Mouse (Mus musculus) spleen, embryonic (tissue): ENCODE results near the gene Mcm8.

Experiments
- CTCF ChIA-PET: fragments of 350-600 bp; sonication (Branson Sonifier 250); formaldehyde crosslinking; loops from one replicate; lab custom pipeline; 2022; lab: Charles Lee

Gene Mcm8

DNA sequence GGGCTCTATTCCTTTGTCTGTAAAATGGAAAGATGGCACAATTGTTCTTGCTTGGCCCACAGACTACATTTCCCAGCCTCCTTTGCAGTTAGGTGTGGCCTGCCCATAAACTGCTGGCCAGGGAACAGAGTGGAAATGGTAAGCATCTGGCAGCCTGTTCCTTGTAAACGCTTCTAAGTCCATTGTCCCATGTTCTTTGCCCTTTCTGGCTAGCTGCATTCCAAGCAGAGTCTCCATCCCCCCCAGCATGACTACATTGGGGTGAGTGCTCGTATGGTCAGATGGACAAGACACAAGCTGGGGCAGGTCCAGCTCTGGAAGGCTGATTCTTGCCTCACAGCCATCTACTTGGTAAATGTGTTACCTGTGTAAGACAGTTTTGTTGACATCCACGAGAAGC is 55.7 kb downstream of the Mcm8 start:
- CTCF ChIA-PET: no interaction called here

DNA sequence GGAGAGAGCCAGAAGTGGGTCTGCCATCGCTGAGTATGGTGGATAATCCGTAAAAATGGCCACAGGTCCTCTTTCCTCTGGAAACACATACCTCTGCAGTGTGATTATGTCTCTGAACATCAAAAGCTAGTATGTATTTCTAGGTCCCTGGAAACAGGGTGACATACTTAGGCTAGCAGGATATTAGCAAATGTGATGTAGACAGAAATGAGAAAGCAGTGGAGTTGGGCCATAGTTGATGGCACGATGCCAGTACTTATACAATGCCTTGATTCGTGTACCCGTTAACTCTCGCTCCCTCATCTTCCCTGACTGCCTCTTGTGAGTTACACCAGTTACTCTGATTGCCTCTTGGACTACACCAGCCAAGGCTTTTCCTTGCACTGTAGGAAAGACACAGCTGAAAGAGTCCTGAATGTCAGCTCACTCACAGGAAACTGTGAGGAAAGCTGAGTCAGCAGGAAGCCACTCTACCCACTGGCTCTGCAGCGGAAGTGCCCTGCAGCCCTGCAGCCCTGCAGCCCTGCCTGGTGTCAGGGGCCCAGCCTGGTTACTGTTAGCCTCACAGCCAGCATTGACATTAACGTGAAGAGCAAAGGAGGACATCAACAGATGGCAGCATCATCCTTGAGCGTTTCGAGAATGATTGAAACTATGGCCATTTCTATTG is 57.9 kb downstream of the Mcm8 start:
- CTCF ChIA-PET: no interaction called here

DNA sequence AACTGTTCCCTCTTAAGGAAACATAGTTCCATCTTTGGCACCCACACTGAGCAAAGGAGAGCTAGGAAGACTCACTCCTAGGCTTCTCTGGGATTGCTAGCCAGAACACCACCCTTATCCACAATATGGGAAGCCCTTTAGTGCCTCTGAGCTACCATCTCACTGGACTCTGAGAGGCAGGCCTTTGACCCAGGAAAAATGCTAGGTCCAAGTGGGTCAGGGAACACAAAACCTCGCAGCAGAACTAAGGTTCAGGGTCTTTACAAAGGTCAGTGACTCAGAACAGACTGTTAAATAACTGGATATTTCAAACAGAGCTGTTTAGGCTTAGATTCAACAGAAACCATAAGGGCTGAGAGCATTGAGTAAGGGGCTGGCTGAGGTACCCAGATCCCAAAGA is 61.0 kb downstream of the Mcm8 start:
- CTCF ChIA-PET: no interaction called here

DNA sequence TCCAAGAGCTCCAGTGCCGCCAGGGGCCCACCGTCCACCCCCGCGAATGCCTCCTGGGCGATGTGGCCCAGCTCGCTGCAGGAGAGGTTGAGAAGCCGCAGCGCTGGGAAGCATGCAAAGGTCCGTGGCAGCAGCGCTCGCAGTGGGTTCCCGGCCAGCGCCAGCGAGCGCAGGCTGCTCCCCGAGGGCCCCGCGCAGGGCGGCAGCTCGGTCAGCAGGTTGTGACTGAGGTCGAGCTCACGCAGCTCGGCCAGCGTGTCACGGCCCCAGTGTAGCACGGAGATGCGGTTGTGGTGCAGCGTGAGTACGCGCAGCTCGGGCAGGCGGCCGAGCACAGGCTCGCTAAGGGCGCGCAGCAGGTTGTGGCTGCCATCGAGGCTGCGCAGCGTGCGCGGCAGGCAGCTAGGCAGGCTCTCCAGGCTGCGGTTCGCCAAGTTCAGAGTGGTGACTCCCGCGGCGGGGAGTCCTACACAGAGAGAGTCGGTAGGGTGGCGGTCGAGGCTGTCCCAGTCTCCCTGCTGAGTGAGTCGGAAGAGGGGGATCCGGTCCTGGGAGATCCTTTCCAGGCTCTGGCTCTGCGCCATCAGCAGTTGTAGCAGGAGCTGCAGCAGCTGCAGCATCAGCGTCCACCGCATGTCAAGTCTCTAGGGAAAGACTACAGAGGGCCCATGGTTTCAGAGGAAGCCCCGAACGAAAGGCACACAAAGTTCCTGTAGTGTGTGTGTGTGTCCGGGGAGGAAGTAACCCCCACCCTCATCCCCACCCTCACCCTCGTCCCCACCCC is 63.5 kb downstream of the Mcm8 start:
- CTCF ChIA-PET: no interaction called here

DNA sequence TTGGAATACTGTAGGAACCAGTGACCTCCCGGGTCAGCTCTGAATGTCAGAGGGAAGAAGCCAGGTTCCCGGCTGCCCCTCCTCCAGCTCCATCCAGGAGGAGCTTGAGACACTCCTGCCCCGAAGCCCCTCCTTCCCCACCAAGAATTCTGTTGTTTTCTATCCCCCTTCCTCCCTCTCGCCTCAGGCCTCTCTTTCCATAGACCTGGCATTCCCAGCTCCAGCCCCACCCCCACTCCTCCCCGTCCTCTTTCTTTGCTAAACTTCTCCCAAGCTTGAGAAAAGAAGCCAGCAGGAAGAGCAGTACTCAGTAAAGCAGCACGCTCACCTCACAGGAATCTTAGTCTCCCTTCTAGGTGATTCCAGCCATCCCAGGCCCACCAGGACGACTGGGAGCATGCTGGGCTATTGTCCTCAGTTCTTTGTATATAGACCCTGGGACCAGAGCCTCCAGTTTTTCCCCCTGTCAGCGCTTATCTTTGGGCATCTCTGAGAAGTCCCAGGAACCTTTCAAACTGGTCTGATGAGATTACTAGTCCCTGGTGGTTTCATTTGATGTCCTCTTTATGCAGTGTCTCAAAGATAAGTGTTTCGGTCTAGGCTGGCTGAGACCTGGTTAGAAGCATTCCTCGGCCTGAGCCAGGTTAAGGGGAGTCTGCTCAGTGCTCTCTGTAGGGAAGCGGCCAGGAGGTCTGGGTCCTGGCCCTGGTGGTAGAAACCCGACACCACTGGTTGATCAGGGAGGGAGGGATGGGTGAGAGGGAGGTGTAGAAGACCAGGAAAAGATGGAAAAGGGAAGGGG is 65.1 kb downstream of the Mcm8 start, which contains the start of gene Lrrn4:
Lrrn4 (minus strand) TSS at position 48 of the 802 bp plus-strand sequence.
- CTCF ChIA-PET: no interaction called here

DNA sequence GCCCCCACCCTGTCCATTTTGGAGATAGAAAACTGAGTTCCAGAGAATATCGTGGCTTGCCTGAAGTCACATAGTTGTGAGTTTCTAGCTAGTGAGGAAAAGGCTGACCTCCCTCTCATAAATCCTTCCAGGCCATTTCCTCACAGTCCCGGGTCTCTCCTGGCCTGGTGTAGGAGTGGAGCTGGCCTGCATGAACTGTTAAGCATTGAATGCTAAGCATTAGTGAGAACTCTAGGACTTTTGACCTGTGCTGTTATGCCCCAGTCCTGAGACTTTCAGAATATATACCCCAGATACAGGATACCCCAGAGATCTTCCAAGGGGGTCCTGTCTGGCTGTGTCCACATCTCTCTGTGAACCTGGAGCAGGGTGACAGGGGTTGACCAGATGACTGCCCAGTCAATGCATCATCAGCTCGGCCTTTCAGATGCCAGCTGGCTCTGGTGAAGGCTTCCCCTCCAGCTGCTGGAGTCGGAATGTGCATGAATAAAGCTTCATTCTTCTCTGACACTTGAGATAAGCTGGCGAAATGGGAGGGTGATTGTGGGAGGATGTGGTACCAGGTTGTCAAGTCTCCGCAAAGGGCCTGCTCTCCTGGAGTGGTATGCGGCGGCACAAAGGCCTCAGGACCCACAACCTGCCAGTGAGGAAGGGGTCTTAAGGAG is 68.5 kb downstream of the Mcm8 start:
- CTCF ChIA-PET: no interaction called here

DNA sequence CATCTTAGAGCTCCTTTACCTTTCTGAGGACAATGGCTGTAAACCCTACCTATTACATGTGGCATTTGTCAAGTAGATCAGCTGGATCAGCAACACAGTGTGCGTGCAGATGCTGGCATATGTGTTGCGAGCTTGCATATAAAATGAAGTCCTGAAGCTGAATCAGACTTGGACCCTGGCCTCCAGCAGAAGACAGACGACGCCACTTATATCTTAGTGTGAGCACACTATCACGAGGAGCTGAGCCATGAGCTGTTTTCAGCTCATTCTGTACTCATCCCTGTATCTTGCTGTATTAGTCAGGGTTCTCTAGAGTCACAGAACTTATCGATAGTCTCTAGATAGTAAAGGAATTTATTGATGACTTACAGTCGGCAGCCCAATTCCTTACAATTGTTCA is 69.4 kb downstream of the Mcm8 start:
- CTCF ChIA-PET: interaction anchor here (0.7 kb wide), 1 partner anchor 38 kb away, joined by 4 read pairs; no protein-coding TSS in a partner anchor
